Mouse (Mus musculus): ENCODE data around the gene Lhx2. TPM values are rescaled to one million over a fixed set of nuclear protein-coding genes. Genes with fewer than 3 reads are reported as not detected.

The Lhx2 gene
- polyA plus RNA-seq, 1 experiment, result 0.89 TPM

DNA sequence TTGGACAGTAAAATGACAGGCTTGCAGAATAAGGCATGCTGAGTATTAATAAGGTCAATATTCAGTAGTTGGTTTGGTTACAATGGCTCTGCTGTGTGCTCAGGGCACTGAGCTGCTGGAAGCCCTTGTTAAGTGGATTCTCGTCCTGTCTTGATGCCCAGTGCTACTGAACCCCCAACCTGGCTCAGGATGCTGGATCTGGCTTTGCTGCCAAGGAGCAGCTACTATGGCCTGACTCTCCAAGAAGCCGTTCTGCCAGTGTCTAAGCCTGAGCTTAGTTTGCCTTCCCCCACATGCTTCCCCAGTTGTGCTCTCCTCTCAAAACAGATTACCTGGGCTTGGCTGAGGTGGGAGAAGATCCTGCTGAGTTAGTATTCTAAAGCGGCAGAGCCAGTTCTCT is 26.2 kb upstream of the Lhx2 start:
- no peaks in the 10 kb centered on the region for H3K79me2 ChIP-seq (ENCODE audit: control insufficient read depth, insufficient read depth)
- peak overlapping the region; percentile 3 for H3K4me2 ChIP-seq (ENCODE audit: low read depth)
- H3K4me3 ChIP-seq, result no peak overlapping the region
- no peak for TF ChIP-seq E2F4 (IDR thresholded peaks at IDR 0.05; ENCODE audit: insufficient read depth)
- no peak for TF ChIP-seq POLR2AphosphoS2 (IDR thresholded peaks at IDR 0.05; ENCODE audit: insufficient read length, low read depth)
- TF ChIP-seq USF1 (IDR thresholded peaks at IDR 0.05; ENCODE audit: low read depth), result no peak
- no peak for TF ChIP-seq SRF (IDR thresholded peaks at IDR 0.05; ENCODE audit: control insufficient read depth, insufficient read length, low read depth)
- no peak for TF ChIP-seq TCF12 (IDR thresholded peaks at IDR 0.05; ENCODE audit: insufficient read depth, poor library complexity, severe bottlenecking)
- no peak for TF ChIP-seq MAX (IDR thresholded peaks at IDR 0.05; ENCODE audit: low read depth)
- no peak for TF ChIP-seq TCF3 (IDR thresholded peaks at IDR 0.05; ENCODE audit: insufficient read length, low read depth)
- H3K36me3 ChIP-seq (ENCODE audit: control insufficient read depth, insufficient read depth), result no peaks in the 10 kb centered on the region
- peaks cover 27% of the 10 kb centered on the region for H3K27me3 ChIP-seq (ENCODE audit: control insufficient read depth, insufficient read depth, insufficient read length)
- H3ac ChIP-seq (ENCODE audit: control insufficient read depth, insufficient read length), result no peak overlapping the region

DNA sequence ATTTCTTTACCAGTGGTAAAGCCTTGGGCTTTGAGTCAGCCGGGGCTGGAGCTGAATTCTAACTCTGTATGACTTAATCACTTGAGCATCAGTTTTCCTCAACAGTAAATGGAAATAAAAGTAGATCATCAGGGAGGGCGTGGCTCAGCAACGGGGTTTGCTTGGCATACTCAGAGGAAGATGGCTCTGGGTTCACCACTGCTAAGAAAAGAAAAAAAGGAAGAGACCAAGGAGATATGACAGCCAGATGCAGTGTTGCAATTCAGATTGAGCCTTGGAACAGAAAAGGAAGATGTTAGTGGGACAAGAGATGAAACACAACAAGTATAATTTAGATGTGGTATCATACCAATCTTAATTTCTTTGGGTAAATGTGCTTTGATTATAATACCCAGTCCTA is 25.7 kb upstream of the Lhx2 start:
- H3K36me3 ChIP-seq (ENCODE audit: control insufficient read depth, insufficient read depth), result no peaks in the 10 kb centered on the region
- H3K4me2 ChIP-seq (ENCODE audit: low read depth), result peak overlapping the region; percentile 3
- peaks cover 27% of the 10 kb centered on the region for H3K27me3 ChIP-seq (ENCODE audit: control insufficient read depth, insufficient read depth, insufficient read length)
- TF ChIP-seq MAX (IDR thresholded peaks at IDR 0.05; ENCODE audit: low read depth) (no peak), MYOD1 (IDR thresholded peaks at IDR 0.05; ENCODE audit: control insufficient read depth in 1 of 3, insufficient read length in 2 of 3, low read depth in 2 of 3) (no peak), CEBPB (IDR thresholded peaks at IDR 0.05; ENCODE audit: insufficient read depth, poor library complexity, severe bottlenecking) (no peak), POLR2A (IDR thresholded peaks at IDR 0.05; ENCODE audit: insufficient read length, low read depth) (no peak), E2F4 (IDR thresholded peaks at IDR 0.05; ENCODE audit: insufficient read depth) (no peak), TCF3 (IDR thresholded peaks at IDR 0.05; ENCODE audit: insufficient read length, low read depth) (no peak), USF1 (IDR thresholded peaks at IDR 0.05; ENCODE audit: low read depth) (no peak), REST (IDR thresholded peaks at IDR 0.05; ENCODE audit: insufficient read depth, insufficient read length) (no peak), POLR2AphosphoS2 (IDR thresholded peaks at IDR 0.05; ENCODE audit: insufficient read length, low read depth) (no peak), TCF12 (IDR thresholded peaks at IDR 0.05; ENCODE audit: insufficient read depth, poor library complexity, severe bottlenecking) (no peak), MYOG (IDR thresholded peaks at IDR 0.05; ENCODE audit: control insufficient read depth in 1 of 3, insufficient read depth in 1 of 3, insufficient read length in 2 of 3, low read depth in 2 of 3) (no peak)
- H3ac ChIP-seq (ENCODE audit: control insufficient read depth, insufficient read length), result no peak overlapping the region
- H3K4me3 ChIP-seq, result no peak overlapping the region
- no peaks in the 10 kb centered on the region for H3K79me2 ChIP-seq (ENCODE audit: control insufficient read depth, insufficient read depth)

DNA sequence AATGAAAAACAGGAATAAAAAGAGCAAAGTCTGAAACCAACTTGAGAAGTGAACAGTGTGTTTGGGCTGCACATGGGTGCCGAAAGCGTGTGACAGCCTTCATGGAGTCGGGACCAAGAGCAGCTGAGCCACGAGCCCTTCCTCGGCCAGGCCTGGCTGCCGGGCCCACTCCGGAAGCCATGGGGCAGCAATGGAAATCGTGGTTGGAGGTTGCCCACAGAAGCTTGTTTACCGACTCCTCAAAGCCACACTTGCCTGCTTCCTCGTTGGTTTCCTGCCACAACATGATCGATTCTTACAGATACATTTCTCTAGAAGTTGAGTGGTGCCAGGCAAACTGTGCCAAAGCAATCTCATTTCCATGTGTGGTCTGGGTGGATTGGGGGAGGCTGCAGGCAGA is 20.0 kb upstream of the Lhx2 start:
- Histone ChIP-seq H3K79me2 (ENCODE audit: control insufficient read depth, insufficient read depth) (no peaks in the 10 kb centered on the region), H3K4me3 (no peak overlapping the region), H3K36me3 (ENCODE audit: control insufficient read depth, insufficient read depth) (no peaks in the 10 kb centered on the region), H3K27me3 (ENCODE audit: control insufficient read depth, insufficient read depth, insufficient read length) (peaks cover 55% of the 10 kb centered on the region), H3K4me2 (ENCODE audit: low read depth) (no peak overlapping the region), H3ac (ENCODE audit: control insufficient read depth, insufficient read length) (no peak overlapping the region)
- TF ChIP-seq SRF (IDR thresholded peaks at IDR 0.05; ENCODE audit: control insufficient read depth, insufficient read length, low read depth) (no peak), POLR2A (IDR thresholded peaks at IDR 0.05; ENCODE audit: insufficient read length, low read depth) (no peak), MYOG (IDR thresholded peaks at IDR 0.05; ENCODE audit: control insufficient read depth in 1 of 3, insufficient read depth in 1 of 3, insufficient read length in 2 of 3, low read depth in 2 of 3) (no peak), REST (IDR thresholded peaks at IDR 0.05; ENCODE audit: insufficient read depth, insufficient read length) (no peak), MAX (IDR thresholded peaks at IDR 0.05; ENCODE audit: low read depth) (no peak), TCF3 (IDR thresholded peaks at IDR 0.05; ENCODE audit: insufficient read length, low read depth) (no peak), E2F4 (IDR thresholded peaks at IDR 0.05; ENCODE audit: insufficient read depth) (no peak), POLR2AphosphoS2 (IDR thresholded peaks at IDR 0.05; ENCODE audit: insufficient read length, low read depth) (no peak), CEBPB (IDR thresholded peaks at IDR 0.05; ENCODE audit: insufficient read depth, poor library complexity, severe bottlenecking) (no peak), MYOD1 (IDR thresholded peaks at IDR 0.05; ENCODE audit: control insufficient read depth in 1 of 3, insufficient read length in 2 of 3, low read depth in 2 of 3) (no peak), TCF12 (IDR thresholded peaks at IDR 0.05; ENCODE audit: insufficient read depth, poor library complexity, severe bottlenecking) (no peak)

DNA sequence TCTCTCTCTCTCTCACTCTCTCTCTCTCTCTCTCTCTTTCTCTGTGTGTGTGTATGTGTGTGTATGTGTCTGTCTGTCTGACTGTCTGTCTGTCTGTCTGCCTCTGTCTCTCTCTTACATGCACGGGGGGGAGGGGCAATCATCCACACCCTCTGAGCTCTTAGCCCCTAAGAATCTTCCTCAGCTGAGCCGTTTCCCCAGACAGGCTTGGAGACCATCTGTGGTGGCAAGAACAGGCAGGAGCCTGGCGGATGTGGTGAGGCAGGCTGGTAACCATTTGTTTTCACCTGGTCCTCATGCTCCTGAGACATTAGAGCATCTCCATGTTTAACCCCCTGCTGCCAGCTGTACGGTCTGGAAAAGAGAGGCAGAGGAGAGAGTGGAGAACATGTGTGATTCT is 18.2 kb upstream of the Lhx2 start:
- Histone ChIP-seq H3ac (ENCODE audit: control insufficient read depth, insufficient read length) (no peak overlapping the region), H3K4me2 (ENCODE audit: low read depth) (no peak overlapping the region), H3K36me3 (ENCODE audit: control insufficient read depth, insufficient read depth) (no peaks in the 10 kb centered on the region), H3K79me2 (ENCODE audit: control insufficient read depth, insufficient read depth) (no peaks in the 10 kb centered on the region), H3K4me3 (no peak overlapping the region), H3K27me3 (ENCODE audit: control insufficient read depth, insufficient read depth, insufficient read length) (peaks cover 45% of the 10 kb centered on the region)
- TF ChIP-seq SRF (IDR thresholded peaks at IDR 0.05; ENCODE audit: control insufficient read depth, insufficient read length, low read depth), result no peak
- TF ChIP-seq MYOG (IDR thresholded peaks at IDR 0.05; ENCODE audit: control insufficient read depth in 1 of 3, insufficient read depth in 1 of 3, insufficient read length in 2 of 3, low read depth in 2 of 3), result no peak

DNA sequence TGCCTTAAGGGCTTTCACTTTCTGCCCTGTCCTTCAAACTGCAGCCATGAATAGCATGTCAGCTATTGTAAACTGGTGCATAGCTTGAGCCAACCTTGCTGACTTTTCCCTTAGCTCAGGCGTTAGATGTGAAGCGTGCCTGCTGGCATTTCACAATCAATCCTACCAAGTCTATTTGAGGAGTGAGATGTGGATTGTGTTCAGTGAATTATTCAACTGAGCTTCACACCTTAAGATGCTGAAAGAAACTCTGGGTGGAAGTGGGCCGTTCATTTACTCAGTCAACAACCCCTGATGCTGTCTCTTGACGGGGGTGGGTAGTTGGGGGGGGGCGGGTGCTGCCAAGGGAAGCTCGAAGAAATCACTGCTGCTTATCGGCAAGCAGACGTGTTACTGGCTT is 15.7 kb upstream of the Lhx2 start:
- Histone ChIP-seq H3K4me2 (ENCODE audit: low read depth) (no peak overlapping the region), H3ac (ENCODE audit: control insufficient read depth, insufficient read length) (no peak overlapping the region)
- TF ChIP-seq POLR2A (IDR thresholded peaks at IDR 0.05; ENCODE audit: insufficient read length, low read depth) (no peak), MYOG (IDR thresholded peaks at IDR 0.05; ENCODE audit: control insufficient read depth in 1 of 3, insufficient read depth in 1 of 3, insufficient read length in 2 of 3, low read depth in 2 of 3) (no peak), TCF3 (IDR thresholded peaks at IDR 0.05; ENCODE audit: insufficient read length, low read depth) (no peak), CEBPB (IDR thresholded peaks at IDR 0.05; ENCODE audit: insufficient read depth, poor library complexity, severe bottlenecking) (no peak), MYOD1 (IDR thresholded peaks at IDR 0.05; ENCODE audit: control insufficient read depth in 1 of 3, insufficient read length in 2 of 3, low read depth in 2 of 3) (no peak)

More for the DNA sequence above, 15.7 kb upstream of the Lhx2 start:
- Histone ChIP-seq H3K4me3 (no peak overlapping the region), H3K27me3 (ENCODE audit: control insufficient read depth, insufficient read depth, insufficient read length) (peaks cover 43% of the 10 kb centered on the region), H3K36me3 (ENCODE audit: control insufficient read depth, insufficient read depth) (no peaks in the 10 kb centered on the region), H3K79me2 (ENCODE audit: control insufficient read depth, insufficient read depth) (no peaks in the 10 kb centered on the region)
